Mouse (Mus musculus): Measurements from ENCODE around the gene Polr3gl.

DNA sequence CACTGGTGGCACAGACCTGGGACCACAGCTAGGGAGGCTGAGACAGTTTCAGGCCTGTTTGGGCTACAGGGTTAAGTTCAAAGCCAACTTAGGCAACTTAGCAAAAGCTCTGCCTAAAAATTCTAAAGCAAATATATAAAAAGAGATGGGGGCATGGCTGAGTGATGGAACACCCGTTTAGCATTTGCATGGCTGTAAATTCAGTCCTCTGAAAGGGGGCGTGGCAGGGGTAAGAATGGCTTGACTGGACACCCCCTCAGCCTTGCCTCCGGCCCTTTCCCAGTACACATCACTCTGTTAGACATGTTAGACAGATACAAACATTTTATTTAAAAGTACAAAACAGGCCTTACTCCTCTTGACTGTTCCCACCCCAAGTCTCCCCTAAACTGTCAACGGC is 16.4 kb downstream of the Polr3gl start:
- TF ChIP-seq GATA1 (IDR thresholded peaks at IDR 0.05; ENCODE audit: borderline replicate concordance, low read length) (no peak), FLI1 (IDR thresholded peaks at IDR 0.05; ENCODE audit: low read length) (no peak)

All from megakaryocyte, embryonic 14.5 days (primary cell).